Mouse (Mus musculus) G1E (cell line): ENCODE measurements around the gene Ppp1r15a.

Source experiments
- CTCF ChIP-seq: IDR thresholded peaks from 2 replicates; pipeline ENCODE4 v1.5.1; 2012; ENCODE audit warnings: low read depth, low read length, inconsistent platforms, mixed read lengths
- GATA1 ChIP-seq: IDR thresholded peaks from 2 replicates; pipeline ENCODE4 v1.6.1; 2012; ENCODE audit warnings: borderline replicate concordance, low read length, inconsistent platforms, mixed read lengths
- GATA2 ChIP-seq: IDR thresholded peaks from 2 replicates; pipeline ENCODE4 v1.6.1; 2012; ENCODE audit warnings: low read depth, low read length, inconsistent platforms, borderline replicate concordance
- POLR2AphosphoS5 ChIP-seq: IDR thresholded peaks from 2 replicates; pipeline ENCODE4 v1.6.1; 2012; ENCODE audit warnings: low read depth, low read length, inconsistent platforms; ENCODE audit not compliant: insufficient replicate concordance
- TAL1 ChIP-seq: conservative IDR thresholded peaks from 2 replicates; pipeline ENCODE4 v1.6.1; 2012; ENCODE audit warnings: low read depth, low read length, inconsistent platforms, mixed read lengths

GRCm38 (mm10) chr7:45560843-45561623 lies 35.0 kb upstream of the Ppp1r15a start:
- peak; percentile 77 for TF ChIP-seq CTCF
- TF ChIP-seq GATA2 = no peak
- no peak for TF ChIP-seq GATA1
- no peak for TF ChIP-seq TAL1
- TF ChIP-seq POLR2AphosphoS5 = no peak
